Mouse (Mus musculus) midbrain, embryonic 10.5 days (tissue): ENCODE measurements around the gene Arl6. TPM values are rescaled to one million over a fixed set of nuclear protein-coding genes. Genes with fewer than 3 reads are reported as not detected.

Experiments
- DNase-seq: peaks from one replicate; pipeline ENCODE4 v3.0.0-alpha.2; 2017; ENCODE audit warnings: low spot score
- H3K27ac ChIP-seq: fragments of 300-500 bp; sonication (generic); replicated peaks from 2 replicates; pipeline ENCODE4 v1.5.1; 2016; ENCODE audit warnings: mild to moderate bottlenecking
- H3K27me3 ChIP-seq: fragments of 300-500 bp; sonication (generic); 2 replicates; pipeline ENCODE4 v1.6.1; 2016; ENCODE audit warnings: low read depth, mild to moderate bottlenecking; ENCODE audit not compliant: poor library complexity, severe bottlenecking
- H3K36me3 ChIP-seq: fragments of 300-500 bp; sonication (generic); 2 replicates; pipeline ENCODE4 v1.6.1; 2016; ENCODE audit warnings: mild to moderate bottlenecking, moderate library complexity
- H3K4me1 ChIP-seq: fragments of 300-500 bp; sonication (generic); 2 replicates; pipeline ENCODE4 v1.6.1; 2016
- H3K4me3 ChIP-seq: fragments of 300-500 bp; sonication (generic); 2 replicates; pipeline ENCODE4 v1.5.1; 2016; ENCODE audit warnings: mild to moderate bottlenecking, moderate library complexity
- H3K9me3 ChIP-seq: fragments of 300-500 bp; sonication (generic); replicated peaks from 2 replicates; pipeline ENCODE4 v1.6.1; 2016; ENCODE audit warnings: mild to moderate bottlenecking
- WGBS: fragments of 180-500 bp; shearing (Covaris S2); methylation state at CpG from one replicate; pipeline ENCODE4 v1.1.7; 2016; 5-methylcytosine and 5-hydroxymethylcytosine counted together
- polyA plus RNA-seq: library from polyadenylated mRNA; unstranded; fragments of >200 nt; fragmentation: Nextera tagmentation; extraction: Ambion mirVana; gene quantifications from 2 replicates; pipeline ENCODE4 v1.2.1, GENCODE M21; 2016

Gene Arl6
- polyA plus RNA-seq = 49.1 and 51.9 TPM in 2 replicates

- Histone ChIP-seq H3K9me3 (no peaks in the 10 kb centered on the region), H3K4me3 (peak within 1 kb of the TSS; percentile 75), H3K4me1 (peaks cover 13% of the 10 kb centered on the region), H3K27me3 (no peaks in the 10 kb centered on the region), H3K27ac (peak within 1 kb of the TSS; percentile 95), H3K36me3 (peaks cover 2% of the 10 kb centered on the region; the same call in 1 of the 2 replicates)
- under 1% methylated on average over 46 of the region's 46 CpGs for WGBS
- DNase-seq = peak; percentile 94
Observed at GRCm38 (mm10) chr16:59639102-59639691, at the start of gene Arl6. Gene Arl6 (minus strand): TSS chr16:59639391.

GRCm38 (mm10) chr16:59685135-59685534 is 45.9 kb upstream of the Arl6 start:
- Histone ChIP-seq H3K9me3 (no peaks in the 10 kb centered on the region), H3K4me1 (no peaks in the 10 kb centered on the region), H3K36me3 (no peaks in the 10 kb centered on the region), H3K27me3 (no peaks in the 10 kb centered on the region), H3K4me3 (no peak overlapping the region), H3K27ac (no peak overlapping the region)
- WGBS = 80% methylated on average over 5 of the region's 5 CpGs
- DNase-seq = no peak

GRCm38 (mm10) chr16:59683434-59683833 is 44.2 kb upstream of the Arl6 start:
- Histone ChIP-seq H3K27me3 (no peaks in the 10 kb centered on the region), H3K4me1 (no peaks in the 10 kb centered on the region), H3K36me3 (no peaks in the 10 kb centered on the region), H3K27ac (no peak overlapping the region), H3K9me3 (no peaks in the 10 kb centered on the region), H3K4me3 (no peak overlapping the region)
- DNase-seq = peak; percentile 65
- WGBS = 12% methylated on average over 8 of the region's 8 CpGs

- Histone ChIP-seq H3K4me3 (no peak overlapping the region), H3K9me3 (no peaks in the 10 kb centered on the region), H3K27ac (no peak overlapping the region), H3K27me3 (no peaks in the 10 kb centered on the region), H3K36me3 (no peaks in the 10 kb centered on the region), H3K4me1 (no peaks in the 10 kb centered on the region)
- DNase-seq = no peak
- WGBS = 89% methylated on average over 8 of the region's 8 CpGs
Observed at GRCm38 (mm10) chr16:59682216-59682891, 43.2 kb upstream of the Arl6 start.

- no peaks in the 10 kb centered on the region for H3K9me3 ChIP-seq
- DNase-seq = no peak
- H3K27ac ChIP-seq = no peak overlapping the region
- no peaks in the 10 kb centered on the region for H3K36me3 ChIP-seq
- WGBS = 86% methylated on average over 2 of the region's 2 CpGs
- no peaks in the 10 kb centered on the region for H3K27me3 ChIP-seq
- H3K4me3 ChIP-seq = no peak overlapping the region
- no peaks in the 10 kb centered on the region for H3K4me1 ChIP-seq
Observed at GRCm38 (mm10) chr16:59666938-59667337, 27.7 kb upstream of the Arl6 start.

- H3K27ac ChIP-seq = no peak overlapping the region
- 59% methylated on average over 2 of the region's 2 CpGs for WGBS
- H3K4me1 ChIP-seq = peaks cover 4% of the 10 kb centered on the region; the same call in 1 of the 2 replicates
- no peaks in the 10 kb centered on the region for H3K27me3 ChIP-seq
- no peaks in the 10 kb centered on the region for H3K36me3 ChIP-seq
- no peak for DNase-seq
- no peak overlapping the region for H3K4me3 ChIP-seq
- no peaks in the 10 kb centered on the region for H3K9me3 ChIP-seq
Observed at GRCm38 (mm10) chr16:59643766-59644165, 4.6 kb upstream of the Arl6 start.

GRCm38 (mm10) chr16:59639985-59640384 is 794 bp upstream of the Arl6 start:
- Histone ChIP-seq H3K27ac (peak overlapping the region; percentile 95; the same call in 1 of the 2 replicates), H3K4me1 (peaks cover 13% of the 10 kb centered on the region), H3K9me3 (no peaks in the 10 kb centered on the region), H3K27me3 (no peaks in the 10 kb centered on the region), H3K4me3 (no peak overlapping the region), H3K36me3 (no peaks in the 10 kb centered on the region)
- no peak for DNase-seq
- 93% methylated on average over 3 of the region's 3 CpGs for WGBS

- H3K4me1 ChIP-seq = peaks cover 12% of the 10 kb centered on the region
- H3K4me3 ChIP-seq = no peak overlapping the region
- 88% methylated on average over 2 of the region's 2 CpGs for WGBS
- H3K27me3 ChIP-seq = no peaks in the 10 kb centered on the region
- H3K36me3 ChIP-seq = peaks cover 29% of the 10 kb centered on the region
- no peak for DNase-seq
- no peaks in the 10 kb centered on the region for H3K9me3 ChIP-seq
- H3K27ac ChIP-seq = no peak overlapping the region
Observed at GRCm38 (mm10) chr16:59634598-59634997, 4.6 kb downstream of the Arl6 start.

- H3K4me1 ChIP-seq = no peaks in the 10 kb centered on the region
- H3K36me3 ChIP-seq = no peaks in the 10 kb centered on the region
- no peaks in the 10 kb centered on the region for H3K9me3 ChIP-seq
- H3K4me3 ChIP-seq = no peak overlapping the region
- no peak overlapping the region for H3K27ac ChIP-seq
- 96% methylated on average over 2 of the region's 2 CpGs for WGBS
- no peaks in the 10 kb centered on the region for H3K27me3 ChIP-seq
- no peak for DNase-seq
Observed at GRCm38 (mm10) chr16:59621554-59621953, 17.6 kb downstream of the Arl6 start.

GRCm38 (mm10) chr16:59617167-59617566 is 22.0 kb downstream of the Arl6 start:
- Histone ChIP-seq H3K4me3 (no peak overlapping the region), H3K36me3 (no peaks in the 10 kb centered on the region), H3K9me3 (no peaks in the 10 kb centered on the region), H3K4me1 (no peaks in the 10 kb centered on the region), H3K27me3 (no peaks in the 10 kb centered on the region), H3K27ac (no peak overlapping the region)
- DNase-seq = no peak
- 51% methylated on average over 3 of the region's 3 CpGs for WGBS

GRCm38 (mm10) chr16:59615675-59616074 is 23.5 kb downstream of the Arl6 start:
- H3K9me3 ChIP-seq = no peaks in the 10 kb centered on the region
- 86% methylated on average over 3 of the region's 3 CpGs for WGBS
- DNase-seq = no peak
- H3K4me3 ChIP-seq = no peak overlapping the region
- H3K36me3 ChIP-seq = peaks cover 6% of the 10 kb centered on the region
- no peaks in the 10 kb centered on the region for H3K4me1 ChIP-seq
- no peak overlapping the region for H3K27ac ChIP-seq
- H3K27me3 ChIP-seq = no peaks in the 10 kb centered on the region

- WGBS = 83% methylated on average over 1 of the region's 1 CpGs
- Histone ChIP-seq H3K36me3 (peaks cover 6% of the 10 kb centered on the region), H3K4me1 (no peaks in the 10 kb centered on the region), H3K27ac (no peak overlapping the region), H3K4me3 (no peak overlapping the region), H3K9me3 (no peaks in the 10 kb centered on the region), H3K27me3 (peaks cover 11% of the 10 kb centered on the region; the same call in 1 of the 2 replicates)
- no peak for DNase-seq
Observed at GRCm38 (mm10) chr16:59610750-59611149, 28.4 kb downstream of the Arl6 start.

- 58% methylated on average over 15 of the region's 15 CpGs for WGBS
- DNase-seq = peak; percentile 30
- H3K4me3 ChIP-seq = peak overlapping the region; percentile 23; the same call in 1 of the 2 replicates
Observed at GRCm38 (mm10) chr16:59604078-59604781, 35.0 kb downstream of the Arl6 start.

More at GRCm38 (mm10) chr16:59604078-59604781, 35.0 kb downstream of the Arl6 start:
- no peak overlapping the region for H3K27ac ChIP-seq
- no peaks in the 10 kb centered on the region for H3K9me3 ChIP-seq
- H3K4me1 ChIP-seq = peaks cover 20% of the 10 kb centered on the region
- peaks cover 34% of the 10 kb centered on the region for H3K27me3 ChIP-seq
- H3K36me3 ChIP-seq = no peaks in the 10 kb centered on the region
